Mouse (Mus musculus) E14TG2a.4 (cell line): ENCODE data around the gene Ndrg3.
"Not testable (repeated sequence)": the region's sequence is repeated elsewhere in the genome, so short reads cannot be mapped to it uniquely, and the experiment has no call there.

Experiments
- H3K27me3 ChIP-seq: 2 replicates; pipeline ENCODE4 v1.6.1; 2014; ENCODE audit warnings: low read length, control low read depth; ENCODE audit not compliant: insufficient read depth
- H3K36me3 ChIP-seq: 2 replicates; pipeline ENCODE4 v1.6.1; 2014; ENCODE audit warnings: low read length, control low read depth; ENCODE audit not compliant: insufficient read depth
- H3K4me1 ChIP-seq: replicated peaks from 2 replicates; pipeline ENCODE4 v1.6.1; 2014; ENCODE audit warnings: low read depth, low read length, control low read depth
- H3K4me3 ChIP-seq: replicated peaks from 2 replicates; pipeline ENCODE4 v1.5.1; 2014; ENCODE audit warnings: mild to moderate bottlenecking, low read length
- H3K9me3 ChIP-seq: 2 replicates; pipeline ENCODE4 v1.6.1; 2014; ENCODE audit warnings: low read length, control low read depth
- CTCF ChIP-seq: conservative IDR thresholded peaks from 2 replicates; pipeline ENCODE4 v1.5.1; 2014; ENCODE audit warnings: low read length
- NANOG ChIP-seq: IDR thresholded peaks from 2 replicates; pipeline ENCODE4 v1.6.1; 2014; ENCODE audit warnings: borderline replicate concordance, low read length, mixed read lengths
- POU5F1 ChIP-seq: IDR thresholded peaks from 2 replicates; pipeline ENCODE4 v1.6.1; 2014; ENCODE audit warnings: low read length, borderline replicate concordance

Gene Ndrg3

GRCm38 (mm10) chr2:156963891-156964290, 28.0 kb downstream of the Ndrg3 start:
- TF ChIP-seq POU5F1 (no peak), CTCF (no peak), NANOG (no peak)
- H3K4me3 ChIP-seq: no peak overlapping the region
- peaks cover 20% of the 10 kb centered on the region for H3K4me1 ChIP-seq
- H3K27me3 ChIP-seq: no peaks in the 10 kb centered on the region
- no peaks in the 10 kb centered on the region for H3K9me3 ChIP-seq
- no peaks in the 10 kb centered on the region; the same call in 1 of the 2 replicates for H3K36me3 ChIP-seq

- peaks cover 8% of the 10 kb centered on the region; the same call in 1 of the 2 replicates for H3K36me3 ChIP-seq
- no peaks in the 10 kb centered on the region for H3K4me1 ChIP-seq
- H3K4me3 ChIP-seq: no peak overlapping the region
- H3K27me3 ChIP-seq: no peaks in the 10 kb centered on the region
- no peak for TF ChIP-seq NANOG
- TF ChIP-seq CTCF: no peak
- TF ChIP-seq POU5F1: no peak
- no peaks in the 10 kb centered on the region for H3K9me3 ChIP-seq
These were observed 33.2 kb downstream of the Ndrg3 start for GRCm38 (mm10) chr2:156958496-156959252.

- peaks cover 8% of the 10 kb centered on the region; the same call in 1 of the 2 replicates for H3K36me3 ChIP-seq
- no peaks in the 10 kb centered on the region for H3K4me1 ChIP-seq
- TF ChIP-seq NANOG: no peak
- no peak for TF ChIP-seq CTCF
- no peak for TF ChIP-seq POU5F1
- H3K4me3 ChIP-seq: no peak overlapping the region
- H3K9me3 ChIP-seq: no peaks in the 10 kb centered on the region
- no peaks in the 10 kb centered on the region for H3K27me3 ChIP-seq
These were observed 34.8 kb downstream of the Ndrg3 start for GRCm38 (mm10) chr2:156957035-156957434.

- Histone ChIP-seq H3K9me3 (no peaks in the 10 kb centered on the region), H3K4me1 (no peaks in the 10 kb centered on the region), H3K36me3 (peaks cover 8% of the 10 kb centered on the region; the same call in 1 of the 2 replicates), H3K4me3 (no peak overlapping the region), H3K27me3 (no peaks in the 10 kb centered on the region)
- TF ChIP-seq CTCF: no peak
- TF ChIP-seq NANOG: no peak
- no peak for TF ChIP-seq POU5F1
These were observed 35.5 kb downstream of the Ndrg3 start for GRCm38 (mm10) chr2:156956306-156956705.

GRCm38 (mm10) chr2:156954463-156954862, 37.4 kb downstream of the Ndrg3 start:
- Histone ChIP-seq H3K27me3 (no peaks in the 10 kb centered on the region), H3K4me3 (no peak overlapping the region), H3K36me3 (peaks cover 8% of the 10 kb centered on the region; the same call in 1 of the 2 replicates), H3K9me3 (no peaks in the 10 kb centered on the region), H3K4me1 (no peaks in the 10 kb centered on the region)
- TF ChIP-seq NANOG (no peak), POU5F1 (no peak), CTCF (no peak)

GRCm38 (mm10) chr2:156951301-156952094, 40.4 kb downstream of the Ndrg3 start:
- Histone ChIP-seq H3K27me3 (no peaks in the 10 kb centered on the region), H3K9me3 (no peaks in the 10 kb centered on the region), H3K4me1 (no peaks in the 10 kb centered on the region), H3K4me3 (no peak overlapping the region), H3K36me3 (peaks cover 22% of the 10 kb centered on the region)
- no peak for TF ChIP-seq POU5F1
- TF ChIP-seq NANOG: no peak
- TF ChIP-seq CTCF: no peak

GRCm38 (mm10) chr2:156950816-156951215, 41.0 kb downstream of the Ndrg3 start:
- no peaks in the 10 kb centered on the region for H3K27me3 ChIP-seq
- no peak overlapping the region for H3K4me3 ChIP-seq
- H3K4me1 ChIP-seq: no peaks in the 10 kb centered on the region
- TF ChIP-seq CTCF (no peak), POU5F1 (no peak)
- no peaks in the 10 kb centered on the region for H3K9me3 ChIP-seq
- H3K36me3 ChIP-seq: peaks cover 24% of the 10 kb centered on the region

- not testable (repeated sequence) for H3K9me3 ChIP-seq, H3K27me3 ChIP-seq, H3K4me3 ChIP-seq, H3K4me1 ChIP-seq
- H3K36me3 ChIP-seq: peaks cover 29% of the 10 kb centered on the region
These were observed 50.3 kb downstream of the Ndrg3 start for GRCm38 (mm10) chr2:156941523-156941922.

- not testable (repeated sequence) for H3K4me1 ChIP-seq, H3K27me3 ChIP-seq, H3K9me3 ChIP-seq, H3K4me3 ChIP-seq
- H3K36me3 ChIP-seq: peaks cover 30% of the 10 kb centered on the region
These were observed 51.9 kb downstream of the Ndrg3 start for GRCm38 (mm10) chr2:156939926-156940325.
